Mouse (Mus musculus): ENCODE measurements around the gene Hbq1b.

Hbq1b gene

GRCm38 (mm10) chr11:32286695-32287492, at the start of gene Hbq1b:
Gene Hbq1b (plus strand): TSS chr11:32286965.
- peak; percentile 75 for DNase-seq (ENCODE audit: low spot score)

- DNase-seq (ENCODE audit: low spot score) = no peak
Observed at GRCm38 (mm10) chr11:32237411-32237795, 49.4 kb upstream of the Hbq1b start.

DNA sequence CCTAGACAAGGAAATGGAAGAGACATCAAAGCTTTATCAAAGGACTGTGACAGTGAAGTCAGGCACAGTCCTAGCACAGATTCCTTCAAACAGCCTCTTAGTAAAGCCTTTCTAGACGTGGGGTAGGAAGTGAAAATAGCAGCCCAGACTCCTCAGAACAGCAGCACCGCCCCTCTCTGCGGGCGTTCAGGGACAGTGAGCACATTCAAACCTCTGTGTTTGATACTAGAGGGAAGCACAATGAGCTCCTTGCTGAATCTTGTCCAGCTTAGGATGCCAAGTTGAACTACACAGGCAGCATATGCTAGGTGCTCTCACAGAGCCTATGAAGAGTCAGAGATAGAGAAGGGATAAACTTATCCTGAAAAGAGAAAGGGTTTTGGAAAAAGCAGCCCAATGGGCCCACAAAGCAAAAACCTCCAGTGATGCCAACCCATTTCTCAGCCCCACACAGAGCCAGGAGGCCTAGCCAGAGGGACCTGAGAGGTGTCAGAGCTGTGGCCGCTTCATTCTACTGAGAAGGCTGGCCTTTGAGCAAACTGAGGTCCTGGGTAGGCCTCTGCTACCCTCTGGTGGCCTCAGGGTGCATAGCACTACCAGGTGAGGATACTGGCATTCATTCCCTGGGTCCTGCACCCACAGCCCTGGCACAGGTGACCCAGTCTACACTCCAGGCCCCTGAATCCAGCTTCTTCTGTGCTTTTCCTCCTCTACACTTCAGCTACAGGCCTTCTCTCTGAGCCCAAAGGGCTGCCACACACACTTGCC, 48.5 kb upstream of the Hbq1b start:
- peak; percentile 69 for DNase-seq (ENCODE audit: low spot score)

- DNase-seq (ENCODE audit: low spot score) = no peak
Observed at GRCm38 (mm10) chr11:32241391-32241790, 45.4 kb upstream of the Hbq1b start.

DNA sequence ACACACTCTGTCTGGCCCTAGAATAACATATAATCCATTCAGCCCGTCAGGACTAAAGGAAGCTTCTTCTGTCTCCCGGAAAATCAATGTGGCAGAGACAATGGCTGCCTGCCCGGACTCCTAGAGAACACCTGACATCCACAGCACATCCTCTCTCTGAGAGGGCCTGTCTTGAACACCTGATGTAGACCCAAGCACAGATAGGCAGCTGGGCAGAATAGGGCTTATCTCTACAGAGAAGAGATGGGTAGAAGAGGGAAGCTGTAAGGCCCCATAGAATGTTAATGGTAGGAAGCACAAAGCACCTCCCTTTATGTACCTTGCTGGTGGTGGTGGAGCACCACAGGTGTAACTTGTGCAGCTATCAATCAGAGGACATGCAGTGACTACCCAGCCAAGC, 44.6 kb upstream of the Hbq1b start:
- DNase-seq (ENCODE audit: low spot score) = no peak

DNA sequence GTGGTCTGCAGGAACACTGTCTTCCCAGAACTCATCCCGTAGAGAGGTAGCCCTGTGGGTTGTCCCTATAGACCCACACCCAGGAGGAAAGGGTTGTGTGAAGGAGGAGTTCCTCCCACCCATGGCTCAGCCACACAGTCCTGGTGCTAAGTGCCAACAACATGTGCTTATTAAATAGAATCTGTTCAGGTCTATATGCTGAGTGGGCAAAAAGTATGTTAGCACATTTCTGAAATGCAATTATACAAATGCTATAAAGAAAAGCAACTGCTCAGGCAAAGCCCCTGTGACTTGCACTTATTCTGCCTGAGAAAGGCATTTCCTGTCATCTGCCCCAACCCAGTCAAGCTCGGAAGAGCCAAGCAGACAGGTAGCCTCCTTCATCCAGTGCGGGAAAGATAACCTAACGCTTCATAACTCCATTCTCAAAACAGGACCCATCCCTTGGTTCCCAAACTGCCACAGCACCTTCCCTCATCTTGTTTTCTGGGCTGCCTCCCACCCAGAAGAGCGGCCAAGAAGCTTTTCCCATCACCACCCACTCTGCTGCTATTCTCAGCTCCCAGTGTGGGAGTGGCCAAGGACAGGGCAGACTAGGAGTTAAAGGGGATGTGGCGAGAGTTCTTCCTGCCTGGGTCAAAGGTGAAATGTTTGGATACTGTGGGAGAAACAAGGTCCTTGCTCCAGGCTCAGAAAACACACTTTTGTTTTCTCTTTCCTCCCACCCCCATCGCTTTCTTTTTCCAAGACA, 43.4 kb upstream of the Hbq1b start:
- DNase-seq (ENCODE audit: low spot score) = no peak

DNA sequence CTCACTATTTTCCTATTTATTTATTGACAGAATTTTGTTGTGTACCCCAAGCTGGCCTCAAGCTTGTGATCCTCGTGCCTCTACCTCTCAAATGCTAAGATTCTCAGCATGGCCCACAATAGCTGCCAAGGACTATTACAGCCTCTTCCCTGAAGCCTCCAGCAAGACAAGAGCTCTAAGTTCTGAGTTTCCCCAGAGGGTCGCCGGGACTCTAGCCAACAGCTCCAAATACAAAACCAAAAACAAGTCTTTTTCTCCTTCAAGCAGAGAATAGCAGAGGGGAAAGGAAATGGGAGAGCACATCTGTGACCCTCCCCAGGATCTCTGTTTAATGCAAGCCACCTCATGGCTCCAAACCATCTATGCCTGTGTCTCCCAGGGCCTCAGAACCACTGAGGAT, 42.7 kb upstream of the Hbq1b start:
- DNase-seq (ENCODE audit: low spot score) = no peak

DNA sequence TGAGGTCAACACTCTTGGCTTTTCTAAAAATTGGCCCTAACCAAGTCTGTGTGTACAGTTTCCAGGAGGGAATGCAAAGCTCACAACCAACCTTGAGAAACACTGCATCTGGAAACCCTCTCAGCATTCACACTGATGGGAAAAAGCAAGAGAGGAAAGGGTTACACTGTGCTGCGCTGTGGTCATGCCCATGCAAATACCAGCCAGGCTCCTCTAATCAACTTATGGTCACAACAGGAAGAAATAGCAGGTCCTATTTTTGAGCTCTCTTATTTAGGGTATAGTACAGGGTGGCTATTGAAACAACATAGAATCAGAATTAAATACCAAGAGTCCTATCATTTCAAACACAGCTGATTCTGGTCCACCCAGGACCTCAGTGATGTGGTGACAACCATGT, 42.1 kb upstream of the Hbq1b start:
- no peak for DNase-seq (ENCODE audit: low spot score)

DNA sequence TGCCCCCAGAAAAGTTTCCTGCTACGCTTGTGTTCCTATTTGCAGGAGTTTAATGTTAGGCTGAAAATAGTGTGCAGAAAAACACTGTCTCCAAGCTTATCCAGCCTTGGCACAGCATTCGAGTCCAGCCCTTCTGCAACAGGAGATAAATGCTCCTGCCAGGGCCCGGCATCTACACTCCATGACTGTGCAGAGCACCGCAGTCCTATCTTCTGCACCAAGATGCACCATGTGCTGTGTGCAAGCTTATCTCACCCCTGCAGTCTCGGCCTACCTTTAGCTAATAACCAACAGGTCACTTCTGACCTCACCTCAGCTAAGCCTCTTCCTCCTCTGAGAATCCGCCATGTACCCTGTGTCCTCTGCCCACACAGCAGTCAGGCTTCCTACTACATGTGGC, 41.2 kb upstream of the Hbq1b start:
- no peak for DNase-seq (ENCODE audit: low spot score)

DNA sequence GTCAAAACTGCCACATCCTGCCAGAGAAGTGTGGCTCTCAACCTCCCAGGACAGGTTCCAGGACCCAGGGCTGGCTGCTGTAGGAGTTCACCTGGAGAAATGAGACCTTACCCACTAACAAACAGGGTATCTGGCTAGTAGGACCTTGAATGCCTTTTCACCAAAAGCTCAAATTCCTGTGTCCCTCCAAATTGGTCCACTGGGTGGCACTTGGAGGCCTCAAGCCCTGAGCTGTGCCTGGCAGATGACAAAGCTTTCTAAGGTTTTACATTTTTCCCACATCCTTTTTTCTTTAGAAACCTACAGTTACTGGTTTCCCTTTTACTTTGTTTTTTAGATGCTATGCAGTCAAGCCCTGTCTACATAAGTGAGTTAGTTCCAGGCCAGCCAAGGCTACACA, 39.7 kb upstream of the Hbq1b start:
- no peak for DNase-seq (ENCODE audit: low spot score)

DNA sequence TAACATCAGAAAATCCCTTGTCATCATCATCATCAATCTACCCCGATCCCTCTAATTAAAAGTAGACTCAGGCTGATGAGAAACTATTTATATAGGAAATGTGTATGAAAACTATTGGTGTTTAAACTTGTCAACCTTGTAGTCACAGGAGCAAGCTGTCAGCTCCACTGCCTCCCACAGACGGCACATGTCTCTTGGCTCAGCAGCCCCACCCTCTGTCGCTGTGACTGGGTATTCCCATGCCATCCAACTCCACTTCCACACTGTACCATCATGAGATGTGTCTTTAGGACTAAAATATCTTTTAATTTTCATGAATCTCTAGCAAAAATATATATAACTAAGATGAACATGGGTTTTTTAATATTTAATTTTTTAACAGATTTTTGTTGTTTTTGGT, 38.4 kb upstream of the Hbq1b start:
- DNase-seq (ENCODE audit: low spot score) = no peak

DNA sequence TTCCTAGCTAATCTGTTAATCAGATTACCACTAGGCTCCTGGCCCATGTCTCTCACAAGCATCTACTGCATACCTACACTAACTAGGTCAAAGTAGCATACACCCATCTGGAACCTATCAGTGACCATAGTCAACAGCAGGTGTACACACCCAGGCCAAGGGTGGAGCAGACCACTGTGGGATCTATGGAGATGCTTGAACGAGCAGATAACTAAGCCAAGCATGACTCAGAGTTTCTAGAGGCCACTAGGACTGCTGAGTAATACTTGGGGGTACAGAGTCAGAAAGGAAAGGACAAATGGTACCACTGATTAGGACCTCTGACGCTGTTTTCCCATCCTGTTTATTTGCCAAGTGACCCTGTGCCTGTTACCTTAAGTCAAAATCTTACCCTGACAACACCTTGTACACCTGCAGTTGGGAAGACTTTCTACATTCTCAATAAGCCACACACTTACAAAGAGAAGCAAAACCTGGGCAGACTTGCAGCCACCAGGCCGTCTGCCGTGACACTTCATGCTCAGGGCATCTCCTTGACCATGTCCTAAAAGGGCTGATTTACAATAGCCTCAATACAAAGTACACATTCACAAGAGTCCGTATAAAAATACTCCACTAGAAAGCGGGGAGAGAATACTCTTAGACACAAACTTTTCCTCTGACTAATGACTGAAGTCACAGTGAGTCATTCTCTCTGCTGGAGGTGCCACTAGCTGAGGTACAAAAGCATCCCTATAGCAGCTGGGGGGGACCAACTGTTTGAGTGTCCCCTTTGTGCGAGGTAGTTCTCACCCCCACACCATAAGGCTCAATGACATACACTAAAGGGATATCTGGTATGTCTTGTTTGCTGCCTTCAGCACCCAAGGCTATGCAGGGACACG, 35.6 kb upstream of the Hbq1b start:
- DNase-seq (ENCODE audit: low spot score) = no peak

DNA sequence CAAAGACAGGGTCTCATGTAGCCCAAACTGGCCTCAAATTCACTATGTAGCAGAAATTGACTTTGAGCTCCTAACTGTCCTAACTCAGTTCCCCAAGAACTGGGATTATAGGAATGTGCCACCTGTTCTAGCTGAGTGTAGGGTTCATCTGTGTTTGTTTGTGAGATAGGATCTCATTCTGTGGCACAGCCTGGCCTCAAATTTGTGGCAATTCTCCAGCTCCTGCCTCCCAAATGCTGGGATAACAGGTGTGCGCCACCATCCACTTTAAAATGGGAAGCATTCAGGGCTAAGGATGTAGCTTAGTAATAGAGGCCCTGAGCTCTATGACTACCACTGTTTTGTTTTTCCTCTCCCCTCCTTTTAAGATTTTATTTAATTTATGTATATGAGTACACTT, 33.6 kb upstream of the Hbq1b start:
- no peak for DNase-seq (ENCODE audit: low spot score)

DNA sequence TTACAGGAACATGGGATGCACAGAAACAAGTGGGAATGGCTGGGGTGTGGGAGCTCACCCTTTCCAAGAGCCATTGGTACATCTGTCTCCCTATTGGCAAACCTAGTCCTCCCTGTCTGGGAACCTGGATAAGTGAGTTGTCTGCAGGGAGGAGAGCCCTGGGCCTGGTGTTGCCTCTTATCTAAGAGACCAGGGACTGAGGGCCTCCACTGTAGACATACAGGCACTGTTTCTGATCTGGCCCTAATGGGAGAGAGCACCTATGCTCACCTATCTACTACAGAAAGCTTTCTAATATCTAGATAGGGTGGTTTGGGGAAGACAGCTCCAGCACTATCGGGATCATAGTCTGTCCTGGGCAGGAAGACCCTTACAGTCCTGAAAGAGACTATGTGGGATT, 30.6 kb upstream of the Hbq1b start:
- no peak for DNase-seq (ENCODE audit: low spot score)

- DNase-seq (ENCODE audit: low spot score) = no peak
Observed at GRCm38 (mm10) chr11:32256566-32256965, 30.2 kb upstream of the Hbq1b start.

DNA sequence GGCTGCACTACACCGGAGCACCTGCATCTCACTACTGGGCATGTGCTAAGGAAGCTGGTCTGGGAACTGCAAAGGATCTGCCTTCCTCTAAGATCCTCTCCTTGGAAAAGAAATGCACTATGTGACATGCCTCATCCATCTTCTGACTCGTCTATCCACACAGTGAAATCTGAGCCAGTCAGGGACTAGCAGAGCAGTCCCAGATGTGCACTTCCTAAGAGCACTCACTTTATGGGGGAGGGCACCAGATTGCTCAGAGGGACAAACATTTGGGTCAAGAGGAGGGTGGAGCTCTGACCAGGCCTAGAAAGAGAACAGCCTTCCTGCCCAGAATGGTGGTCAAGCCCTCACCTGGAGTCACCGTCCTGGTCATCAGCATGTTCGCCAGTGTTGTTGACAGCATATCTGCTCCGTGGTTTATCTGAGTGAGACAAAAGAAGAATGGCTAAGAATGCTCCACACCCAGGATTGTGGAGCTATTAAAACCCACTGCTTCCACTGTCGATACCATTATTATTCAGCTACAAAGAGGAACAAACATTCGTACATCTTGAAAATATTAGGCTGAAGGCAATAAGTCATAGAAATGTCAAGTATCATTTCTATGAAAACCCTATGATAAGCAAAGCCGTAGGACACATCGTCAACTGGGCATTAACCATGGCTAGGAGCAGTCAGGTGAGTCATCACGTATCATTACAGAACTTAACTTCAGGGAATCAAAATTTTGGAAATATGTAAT, 23.9 kb upstream of the Hbq1b start:
- DNase-seq (ENCODE audit: low spot score) = no peak

GRCm38 (mm10) chr11:32265117-32265738, 21.5 kb upstream of the Hbq1b start:
- DNase-seq (ENCODE audit: low spot score) = no peak

- DNase-seq (ENCODE audit: low spot score) = no peak
Observed at GRCm38 (mm10) chr11:32266194-32266593, 20.6 kb upstream of the Hbq1b start.

GRCm38 (mm10) chr11:32266776-32267175, 20.0 kb upstream of the Hbq1b start:
- no peak for DNase-seq (ENCODE audit: low spot score)

- DNase-seq (ENCODE audit: low spot score) = peak; percentile 97
Observed at GRCm38 (mm10) chr11:32267188-32267884, 19.4 kb upstream of the Hbq1b start, which contains the start of gene Nprl3. Gene Nprl3 (minus strand): TSS chr11:32267707.
